Mouse (Mus musculus) intestine, embryonic 15.5 days (tissue): Measurements from ENCODE around the gene Frmd4a. TPM values are rescaled to one million over a fixed set of nuclear protein-coding genes. Genes with fewer than 3 reads are reported as not detected.

ENCODE experiments used
- ATAC-seq: fragments of 200-750 bp; cut with Nextera tagmentation; 2 replicates; pipeline ENCODE4 v1.8.0; 2017; ENCODE audit warnings: moderate TSS enrichment, moderate library complexity
- H3K27ac ChIP-seq: fragments of 300-500 bp; sonication (generic); 2 replicates; pipeline ENCODE4 v1.5.1; 2015; ENCODE audit warnings: mild to moderate bottlenecking, inconsistent platforms
- H3K27me3 ChIP-seq: fragments of 300-500 bp; sonication (generic); replicated peaks from 2 replicates; pipeline ENCODE4 v1.6.1; 2015; ENCODE audit warnings: inconsistent platforms
- H3K36me3 ChIP-seq: fragments of 300-500 bp; sonication (generic); 2 replicates; pipeline ENCODE4 v1.6.1; 2015; ENCODE audit warnings: inconsistent platforms
- H3K4me1 ChIP-seq: fragments of 300-500 bp; sonication (generic); replicated peaks from 2 replicates; pipeline ENCODE4 v1.6.1; 2015; ENCODE audit warnings: inconsistent platforms
- H3K4me2 ChIP-seq: fragments of 300-500 bp; sonication (generic); replicated peaks from 2 replicates; pipeline ENCODE4 v1.6.1; 2015; ENCODE audit warnings: mild to moderate bottlenecking, inconsistent platforms
- H3K4me3 ChIP-seq: fragments of 300-500 bp; sonication (generic); replicated peaks from 2 replicates; pipeline ENCODE4 v1.5.1; 2015; ENCODE audit warnings: inconsistent platforms
- H3K9ac ChIP-seq: fragments of 300-500 bp; sonication (generic); 2 replicates; pipeline ENCODE4 v1.6.1; 2015; ENCODE audit warnings: inconsistent platforms
- H3K9me3 ChIP-seq: fragments of 300-500 bp; sonication (generic); 2 replicates; pipeline ENCODE4 v1.6.1; 2016; ENCODE audit warnings: inconsistent platforms
- WGBS: fragments of 180-500 bp; shearing (Covaris S2); methylation state at CpG from one replicate; pipeline ENCODE4 v1.1.7; 2015; 5-methylcytosine and 5-hydroxymethylcytosine counted together
- polyA plus RNA-seq: library from polyadenylated mRNA; unstranded; fragments of >200 nt; fragmentation: Nextera tagmentation; extraction: Ambion mirVana; gene quantifications from 2 replicates; pipeline ENCODE4 v1.2.1, GENCODE M21; 2015

The Frmd4a gene
- polyA plus RNA-seq, 1 experiment from 2014 or later: 21.0 TPM

DNA sequence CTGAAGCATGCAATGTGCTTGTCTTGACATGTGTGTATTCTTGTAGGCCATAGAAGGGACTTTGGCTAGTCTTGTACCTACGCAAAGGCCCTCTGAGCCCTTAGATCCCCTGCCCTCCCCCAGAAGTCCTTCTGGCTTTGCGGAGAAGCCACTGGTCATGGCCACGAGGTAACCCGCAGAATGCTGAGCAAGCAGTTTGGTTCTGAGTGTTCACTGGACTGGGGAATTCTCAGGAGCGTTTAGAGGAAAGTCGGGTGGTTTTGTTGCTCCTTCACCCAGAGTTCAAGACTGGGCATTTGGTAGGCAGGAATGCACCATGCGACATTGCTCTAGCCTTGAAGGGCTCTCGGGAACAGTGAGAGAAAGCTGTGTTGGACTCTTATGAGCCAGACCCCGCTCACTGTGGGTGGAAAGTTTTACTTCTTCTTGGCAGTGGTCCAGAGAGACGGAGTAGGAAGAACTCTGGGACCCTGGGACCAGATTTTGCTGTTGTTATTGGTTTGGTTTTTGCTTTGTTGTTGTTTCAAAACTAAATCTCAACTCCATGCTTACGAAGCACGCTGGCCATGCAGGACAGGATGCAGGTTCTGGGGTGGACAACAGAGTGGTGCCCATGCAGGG, 432.5 kb downstream of the Frmd4a start:
- no peak overlapping the region for H3K27ac ChIP-seq
- no peaks in the 10 kb centered on the region for H3K27me3 ChIP-seq
- H3K36me3 ChIP-seq: no peaks in the 10 kb centered on the region
- H3K9me3 ChIP-seq: no peaks in the 10 kb centered on the region
- H3K4me3 ChIP-seq: no peak overlapping the region
- peaks cover 11% of the 10 kb centered on the region for H3K4me1 ChIP-seq
- 65% methylated on average over 12 of the region's 12 CpGs for WGBS
- no peak overlapping the region for H3K4me2 ChIP-seq
- H3K9ac ChIP-seq: no peak overlapping the region
- ATAC-seq: no peak

DNA sequence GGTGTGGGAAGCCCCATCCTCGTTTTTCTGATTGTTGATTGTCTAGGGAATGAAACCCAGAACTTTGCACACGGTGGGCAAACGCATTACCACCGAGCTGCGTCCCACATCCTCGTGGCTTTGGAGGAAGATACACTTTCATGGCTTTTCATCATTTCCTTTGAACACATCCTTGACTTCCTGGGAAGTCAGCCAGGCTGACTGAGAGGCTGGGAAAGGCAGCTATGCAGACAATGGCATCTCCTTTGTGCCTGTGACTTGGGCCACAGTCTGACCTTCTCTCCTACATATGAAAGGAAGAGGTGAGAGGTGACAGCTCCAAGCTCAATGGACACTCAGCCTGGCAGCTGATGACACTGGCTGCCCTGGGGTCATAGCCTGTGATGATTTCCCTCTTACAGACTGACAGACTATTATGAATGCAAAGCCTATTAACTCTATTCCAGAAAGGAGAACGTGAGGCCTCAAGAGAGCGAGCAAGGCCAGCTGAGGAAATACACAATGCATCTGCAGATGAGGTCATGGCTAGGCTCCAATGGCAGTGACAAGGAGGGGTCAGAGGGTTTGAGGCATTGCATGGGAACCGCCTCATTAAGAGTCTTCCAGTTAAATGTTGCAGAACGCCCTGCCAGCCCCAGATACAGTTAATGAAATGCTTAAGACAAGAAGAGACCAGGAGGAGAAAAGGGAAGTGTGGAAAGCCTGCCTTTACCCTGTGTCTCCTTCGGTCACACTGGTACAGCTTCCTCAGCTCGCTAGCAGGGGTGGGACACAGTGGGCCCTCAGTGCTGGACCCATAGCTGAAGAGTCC, 435.3 kb downstream of the Frmd4a start:
- H3K4me2 ChIP-seq: no peak overlapping the region
- no peak overlapping the region for H3K9ac ChIP-seq
- H3K4me1 ChIP-seq: peaks cover 11% of the 10 kb centered on the region
- H3K4me3 ChIP-seq: no peak overlapping the region
- 63% methylated on average over 12 of the region's 12 CpGs for WGBS
- 0 out of 2 replicates have a peak overlapping the region, but pooled peaks have one; percentile 6 for H3K27ac ChIP-seq
- no peaks in the 10 kb centered on the region for H3K36me3 ChIP-seq
- no peaks in the 10 kb centered on the region for H3K27me3 ChIP-seq
- H3K9me3 ChIP-seq: no peaks in the 10 kb centered on the region
- no peak; the same call in 1 of the 2 replicates for ATAC-seq

DNA sequence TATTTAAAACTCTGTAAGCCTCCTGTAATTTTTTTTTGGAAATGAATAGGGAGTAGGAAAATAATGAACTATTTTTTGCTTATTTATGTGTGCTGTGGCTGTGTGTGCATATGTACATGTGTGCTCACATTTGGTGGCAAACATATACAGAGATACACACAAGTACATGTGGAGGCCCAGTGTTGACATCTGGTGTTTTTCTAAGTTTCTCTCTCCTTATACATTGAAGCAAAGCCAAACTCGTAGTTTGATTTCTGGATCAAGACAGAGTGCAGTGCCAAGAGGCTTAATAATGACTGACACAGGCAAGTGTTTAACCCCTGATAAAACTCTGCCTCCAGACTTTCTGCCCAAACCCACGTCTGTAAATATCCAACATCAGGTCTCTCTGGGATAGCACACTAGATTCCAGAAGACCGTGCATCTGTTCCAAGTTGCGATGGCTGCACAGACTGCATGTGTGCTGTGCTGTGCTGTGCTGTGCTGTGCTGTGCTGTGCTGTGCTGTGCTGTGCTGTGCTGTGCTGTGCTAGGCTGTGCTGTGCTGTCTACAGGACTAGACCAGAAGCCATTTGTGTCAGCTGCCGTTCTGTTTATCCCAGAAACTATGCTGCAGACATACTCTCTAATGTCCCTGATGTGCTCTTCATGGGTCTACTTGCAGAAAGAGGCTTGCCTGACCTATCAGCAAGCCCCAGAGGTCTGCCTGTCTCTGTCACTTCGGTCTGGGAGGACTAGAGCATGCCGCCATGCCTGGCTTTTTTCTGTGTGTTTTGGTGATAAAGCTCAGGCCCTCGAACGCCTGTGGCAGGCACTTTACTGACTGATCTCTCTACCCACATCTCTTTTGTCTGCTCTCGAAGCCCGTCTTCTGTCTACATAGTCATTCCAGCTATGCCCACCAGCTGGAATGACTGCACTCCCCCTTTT, 437.8 kb downstream of the Frmd4a start:
- Histone ChIP-seq H3K4me1 (no peaks in the 10 kb centered on the region; the same call in 1 of the 2 replicates), H3K27me3 (no peaks in the 10 kb centered on the region), H3K4me2 (no peak overlapping the region), H3K9ac (no peak overlapping the region), H3K4me3 (no peak overlapping the region), H3K9me3 (no peaks in the 10 kb centered on the region), H3K36me3 (no peaks in the 10 kb centered on the region), H3K27ac (no peak overlapping the region)
- ATAC-seq: no peak
- WGBS: 64% methylated on average over 11 of the region's 11 CpGs

DNA sequence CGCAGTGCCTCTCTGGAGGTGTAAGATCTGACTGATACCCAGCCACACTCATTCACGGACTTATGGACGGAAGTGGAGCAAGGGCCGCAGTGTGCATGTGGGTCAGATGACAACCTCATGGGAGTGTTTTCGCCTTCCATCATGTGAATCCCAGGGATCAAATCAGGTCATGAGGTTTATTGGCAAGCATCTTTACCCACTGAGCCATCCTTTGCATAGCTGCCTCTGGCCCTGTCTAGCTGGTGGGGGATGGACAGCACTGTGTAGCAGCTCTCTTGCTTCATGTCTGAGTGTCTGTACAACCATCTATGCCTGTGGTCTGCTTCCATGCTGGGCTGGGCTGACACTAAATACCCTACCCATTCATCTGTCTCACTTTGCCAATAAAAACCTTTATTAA, 443.4 kb downstream of the Frmd4a start:
- Histone ChIP-seq H3K27me3 (no peaks in the 10 kb centered on the region), H3K4me1 (peaks cover 13% of the 10 kb centered on the region), H3K36me3 (no peaks in the 10 kb centered on the region), H3K9ac (no peak overlapping the region), H3K4me3 (no peak overlapping the region), H3K9me3 (no peaks in the 10 kb centered on the region), H3K27ac (no peak overlapping the region), H3K4me2 (no peak overlapping the region)
- ATAC-seq: no peak
- 83% methylated on average over 5 of the region's 5 CpGs for WGBS

DNA sequence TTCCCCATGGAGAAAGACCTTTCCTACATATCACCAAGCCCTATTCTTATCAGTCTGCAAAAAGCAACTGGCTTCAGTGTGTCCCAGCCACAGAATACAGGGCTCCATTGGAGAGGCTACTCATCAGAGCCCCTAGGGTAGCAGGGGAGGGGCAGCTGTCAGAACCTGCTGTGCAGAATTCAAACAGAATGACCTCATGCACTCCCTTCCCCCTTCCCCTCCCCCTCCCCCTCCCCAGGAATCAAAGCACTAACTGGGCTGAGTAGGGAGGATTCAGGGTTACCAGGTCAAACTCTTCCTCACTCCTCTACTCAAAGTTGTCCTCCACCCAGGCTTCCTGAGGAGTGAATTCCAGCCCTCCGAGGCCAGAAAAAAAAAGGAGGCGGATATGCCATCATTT, 444.0 kb downstream of the Frmd4a start:
- H3K4me3 ChIP-seq: no peak overlapping the region
- no peak overlapping the region for H3K4me2 ChIP-seq
- no peaks in the 10 kb centered on the region for H3K36me3 ChIP-seq
- H3K27me3 ChIP-seq: no peaks in the 10 kb centered on the region
- H3K9me3 ChIP-seq: no peaks in the 10 kb centered on the region
- ATAC-seq: no peak
- no peak overlapping the region for H3K27ac ChIP-seq
- H3K4me1 ChIP-seq: peaks cover 13% of the 10 kb centered on the region
- WGBS: 37% methylated on average over 2 of the region's 2 CpGs
- H3K9ac ChIP-seq: no peak overlapping the region

DNA sequence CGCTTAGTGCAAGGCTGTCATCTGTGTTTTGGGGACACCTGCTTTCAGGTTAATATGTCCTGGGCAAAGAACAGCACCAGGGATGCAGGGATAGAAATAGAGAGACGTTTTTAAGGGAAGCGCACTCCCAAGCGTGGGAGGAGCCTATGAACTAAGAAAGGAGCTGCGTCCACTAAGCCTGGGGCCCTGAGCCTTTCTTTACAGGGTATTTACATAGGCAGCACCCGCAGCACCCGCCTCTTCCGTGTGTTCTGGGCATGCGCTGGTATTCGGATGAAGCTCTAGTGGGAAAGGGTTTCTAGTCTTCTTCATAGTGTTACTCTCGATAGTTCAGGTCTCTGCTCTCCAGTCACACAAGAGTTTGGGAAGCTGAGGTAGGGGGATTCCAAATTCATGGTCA, 445.0 kb downstream of the Frmd4a start:
- H3K27ac ChIP-seq: no peak overlapping the region
- ATAC-seq: peak; percentile 73; the same call in 1 of the 2 replicates
- H3K4me1 ChIP-seq: peaks cover 13% of the 10 kb centered on the region
- no peaks in the 10 kb centered on the region for H3K27me3 ChIP-seq
- H3K36me3 ChIP-seq: no peaks in the 10 kb centered on the region
- no peak overlapping the region for H3K4me3 ChIP-seq
- H3K9me3 ChIP-seq: no peaks in the 10 kb centered on the region
- peak overlapping the region; percentile 24; the same call in 1 of the 2 replicates for H3K4me2 ChIP-seq
- WGBS: 41% methylated on average over 11 of the region's 11 CpGs
- no peak overlapping the region for H3K9ac ChIP-seq

DNA sequence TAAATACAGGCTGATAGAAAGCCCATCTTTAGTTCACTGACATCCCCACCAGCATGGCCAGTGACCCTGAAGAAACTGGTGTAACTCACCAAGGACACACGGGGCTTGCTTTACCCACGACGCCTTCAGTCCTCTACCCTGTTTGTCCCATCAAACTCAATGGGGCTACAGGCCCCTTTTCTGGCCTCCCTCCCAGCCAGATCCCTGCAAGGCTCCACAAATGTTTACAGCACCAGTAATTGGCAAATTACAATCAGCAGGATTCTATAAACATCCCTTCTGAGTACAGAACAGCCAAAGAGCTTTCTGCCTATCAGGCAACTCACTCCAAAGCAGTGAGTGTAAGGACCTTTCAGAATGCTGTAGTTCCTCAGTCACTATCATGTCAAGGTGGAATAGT, 448.6 kb downstream of the Frmd4a start:
- Histone ChIP-seq H3K36me3 (no peaks in the 10 kb centered on the region), H3K4me2 (no peak overlapping the region), H3K27me3 (no peaks in the 10 kb centered on the region), H3K9me3 (no peaks in the 10 kb centered on the region), H3K27ac (no peak overlapping the region), H3K9ac (no peak overlapping the region), H3K4me1 (peaks cover 13% of the 10 kb centered on the region), H3K4me3 (no peak overlapping the region)
- 36% methylated on average over 3 of the region's 3 CpGs for WGBS
- ATAC-seq: no peak

DNA sequence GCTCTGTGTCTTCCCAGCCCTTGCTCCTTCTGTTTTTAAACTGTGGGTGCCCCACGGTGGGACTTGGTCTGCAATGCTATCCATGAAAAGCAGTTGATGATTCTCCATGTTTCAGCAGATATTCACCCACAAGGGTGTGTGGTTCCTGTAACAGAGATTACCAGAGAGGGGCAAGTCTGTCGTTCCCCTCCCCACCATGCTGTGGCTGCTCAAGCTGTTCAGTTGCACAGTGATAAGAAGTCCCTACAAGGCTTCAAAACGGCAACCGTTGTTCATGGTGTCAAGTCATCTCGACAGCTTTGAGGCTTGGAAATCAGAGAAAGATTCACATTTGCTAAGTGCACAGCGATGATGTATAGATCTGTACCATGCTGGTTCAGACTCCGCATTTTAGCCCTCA, 449.8 kb downstream of the Frmd4a start:
- no peak overlapping the region for H3K4me2 ChIP-seq
- 88% methylated on average over 7 of the region's 7 CpGs for WGBS
- no peak overlapping the region for H3K9ac ChIP-seq
- no peaks in the 10 kb centered on the region for H3K9me3 ChIP-seq
- no peaks in the 10 kb centered on the region for H3K27me3 ChIP-seq
- no peaks in the 10 kb centered on the region for H3K36me3 ChIP-seq
- H3K4me3 ChIP-seq: no peak overlapping the region
- H3K4me1 ChIP-seq: peaks cover 9% of the 10 kb centered on the region; the same call in 1 of the 2 replicates
- no peak for ATAC-seq
- no peak overlapping the region for H3K27ac ChIP-seq

DNA sequence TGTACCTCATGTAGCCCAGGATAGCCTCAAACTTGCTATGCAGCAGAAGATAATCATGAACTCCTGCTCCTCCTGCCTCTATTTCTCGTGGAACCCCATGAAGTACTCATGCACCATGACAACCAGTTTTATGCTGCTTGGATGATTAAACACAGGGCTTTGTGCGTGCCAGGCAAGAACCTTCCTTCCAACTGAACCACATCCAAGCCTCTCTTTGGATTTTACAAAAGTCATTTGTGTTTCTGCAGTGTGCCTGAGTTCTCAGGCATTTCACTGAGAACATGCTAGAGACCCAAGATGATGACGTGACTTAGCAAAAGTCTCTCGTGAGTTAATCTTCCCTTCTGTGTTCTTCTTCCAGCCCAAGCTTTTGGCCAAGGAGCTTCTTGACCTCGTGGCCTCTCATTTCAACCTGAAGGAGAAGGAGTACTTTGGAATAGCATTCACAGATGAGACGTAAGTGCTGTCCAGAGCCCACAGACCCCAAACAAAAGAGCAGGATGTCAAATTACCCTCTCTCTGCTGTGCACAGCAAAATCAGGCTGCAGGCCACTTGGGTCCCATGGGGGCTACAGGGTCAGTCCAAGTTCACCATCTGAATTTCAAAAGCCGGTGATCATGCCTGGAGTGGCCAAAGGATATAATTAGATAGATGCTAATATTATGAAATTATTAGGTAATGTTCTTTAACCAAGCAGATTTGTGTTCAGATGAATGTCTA, 455.4 kb downstream of the Frmd4a start:
- Histone ChIP-seq H3K4me3 (no peak overlapping the region), H3K27me3 (no peaks in the 10 kb centered on the region), H3K4me2 (no peak overlapping the region), H3K27ac (no peak overlapping the region), H3K9ac (no peak overlapping the region), H3K4me1 (0 out of 2 replicates have a peak, but pooled peaks cover 5% of the 10 kb centered on the region), H3K9me3 (no peaks in the 10 kb centered on the region), H3K36me3 (no peaks in the 10 kb centered on the region)
- 55% methylated on average over 7 of the region's 7 CpGs for WGBS
- ATAC-seq: no peak

DNA sequence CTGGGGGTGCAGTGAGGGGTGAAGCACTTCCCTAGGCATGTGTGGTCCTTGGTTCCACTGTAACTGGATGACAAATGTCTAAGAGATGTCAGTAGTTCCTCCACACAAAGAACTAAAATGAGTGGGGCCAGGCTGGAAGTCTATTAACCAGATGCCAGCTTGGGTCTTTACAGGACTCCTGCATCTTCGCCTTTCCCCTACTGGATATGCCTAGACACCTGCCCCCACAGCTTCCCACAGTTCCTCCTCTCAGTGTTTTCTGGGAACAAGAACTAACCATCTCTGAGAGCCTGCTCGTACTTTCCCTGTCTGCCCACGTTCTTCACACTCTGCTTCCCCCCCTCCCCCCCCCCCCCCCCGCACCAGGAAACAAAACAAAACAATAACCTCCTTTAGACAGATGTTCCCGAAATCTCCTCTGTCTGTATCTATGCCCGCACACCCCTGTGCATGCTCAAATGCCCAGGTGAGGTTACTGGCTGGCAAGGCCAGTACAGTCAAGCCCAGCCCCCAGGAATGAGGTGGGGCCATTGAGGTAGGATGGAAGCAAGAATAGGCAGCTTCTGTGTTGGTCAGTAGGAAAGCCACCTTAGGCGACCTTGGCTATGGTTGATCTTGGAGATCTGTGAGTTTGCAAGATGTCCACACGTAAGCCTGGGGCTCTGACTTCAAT, 456.5 kb downstream of the Frmd4a start:
- Histone ChIP-seq H3K9ac (no peak overlapping the region), H3K4me2 (no peak overlapping the region), H3K9me3 (no peaks in the 10 kb centered on the region), H3K4me3 (no peak overlapping the region), H3K27me3 (no peaks in the 10 kb centered on the region), H3K36me3 (no peaks in the 10 kb centered on the region), H3K27ac (no peak overlapping the region), H3K4me1 (0 out of 2 replicates have a peak, but pooled peaks cover 5% of the 10 kb centered on the region)
- no peak for ATAC-seq
- 74% methylated on average over 7 of the region's 8 CpGs for WGBS

DNA sequence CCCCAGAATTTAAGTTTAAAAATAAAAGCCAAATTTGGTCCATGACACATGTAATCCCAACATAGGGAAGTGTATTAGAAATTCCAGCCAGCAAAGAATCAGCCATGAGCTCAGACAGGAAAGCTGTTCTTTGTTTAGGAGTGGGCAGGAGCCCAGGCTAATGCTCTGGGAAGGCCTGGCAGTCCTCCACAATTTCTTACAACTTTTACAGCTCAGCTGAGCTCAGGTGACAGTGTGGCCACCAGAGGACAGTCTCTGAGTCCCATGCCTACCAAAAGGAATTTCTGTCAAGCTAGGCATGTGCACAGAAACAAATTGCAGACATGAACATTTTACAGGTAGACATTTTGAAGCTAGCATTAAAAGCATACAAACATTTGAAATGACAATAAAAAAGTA, 457.0 kb downstream of the Frmd4a start:
- Histone ChIP-seq H3K4me3 (no peak overlapping the region), H3K27ac (no peak overlapping the region), H3K9ac (no peak overlapping the region), H3K4me2 (no peak overlapping the region), H3K4me1 (0 out of 2 replicates have a peak, but pooled peaks cover 5% of the 10 kb centered on the region), H3K27me3 (no peaks in the 10 kb centered on the region), H3K36me3 (no peaks in the 10 kb centered on the region), H3K9me3 (no peaks in the 10 kb centered on the region)
- no peak for ATAC-seq
